Mouse (Mus musculus) limb, embryonic 12.5 days (tissue): Measurements from ENCODE around the gene Ak5. TPM values are rescaled to one million over a fixed set of nuclear protein-coding genes. Genes with fewer than 3 reads are reported as not detected.

Experiments used
- ATAC-seq: fragments of 200-750 bp; cut with Nextera tagmentation; 2 replicates; pipeline ENCODE4 v1.8.0; 2017; ENCODE audit warnings: low read depth, moderate TSS enrichment; ENCODE audit not compliant: insufficient number of reproducible peaks, insufficient read depth, low FRiP score, low TSS enrichment
- H3K27ac ChIP-seq: fragments of 300-500 bp; sonication (generic); 2 replicates; pipeline ENCODE4 v1.5.1; 2016; ENCODE audit warnings: mild to moderate bottlenecking, moderate library complexity
- H3K27me3 ChIP-seq: fragments of 300-500 bp; sonication (generic); 2 replicates; pipeline ENCODE4 v1.6.1; 2016; ENCODE audit warnings: mild to moderate bottlenecking, moderate library complexity
- H3K36me3 ChIP-seq: fragments of 300-500 bp; sonication (generic); 2 replicates; pipeline ENCODE4 v1.6.1; 2016; ENCODE audit warnings: mild to moderate bottlenecking, moderate library complexity
- H3K4me1 ChIP-seq: fragments of 300-500 bp; sonication (generic); replicated peaks from 2 replicates; pipeline ENCODE4 v1.6.1; 2016
- H3K4me2 ChIP-seq: fragments of 300-500 bp; sonication (generic); 2 replicates; pipeline ENCODE4 v1.6.1; 2016; ENCODE audit warnings: mild to moderate bottlenecking, moderate library complexity
- H3K4me3 ChIP-seq: fragments of 300-500 bp; sonication (generic); replicated peaks from 2 replicates; pipeline ENCODE4 v1.5.1; 2016; ENCODE audit warnings: mild to moderate bottlenecking
- H3K9ac ChIP-seq: fragments of 300-500 bp; sonication (generic); replicated peaks from 2 replicates; pipeline ENCODE4 v1.6.1; 2016; ENCODE audit warnings: mild to moderate bottlenecking, moderate library complexity
- H3K9me3 ChIP-seq: fragments of 300-500 bp; sonication (generic); 2 replicates; pipeline ENCODE4 v1.6.1; 2016; ENCODE audit warnings: mild to moderate bottlenecking, moderate library complexity
- WGBS: fragments of 180-500 bp; shearing (Covaris S2); methylation state at CpG from one replicate; pipeline ENCODE4 v1.1.7; 2016; 5-methylcytosine and 5-hydroxymethylcytosine counted together
- polyA plus RNA-seq: library from polyadenylated mRNA; unstranded; fragments of >200 nt; fragmentation: Nextera tagmentation; extraction: Ambion mirVana; gene quantifications from 2 replicates; pipeline ENCODE4 v1.2.1, GENCODE M21; 2016

The Ak5 gene
- polyA plus RNA-seq, 1 experiment from 2014 or later = 1.7 TPM

GRCm38 (mm10) chr3:152515959-152516358 is 152.2 kb downstream of the Ak5 start:
- Histone ChIP-seq H3K9ac (no peak overlapping the region), H3K27ac (no peak overlapping the region), H3K4me3 (no peak overlapping the region), H3K36me3 (no peaks in the 10 kb centered on the region), H3K4me1 (peaks cover 21% of the 10 kb centered on the region), H3K4me2 (no peak overlapping the region), H3K27me3 (no peaks in the 10 kb centered on the region), H3K9me3 (no peaks in the 10 kb centered on the region)
- no peak for ATAC-seq
- WGBS = 66% methylated on average over 6 of the region's 6 CpGs

GRCm38 (mm10) chr3:152512517-152512916 is 155.6 kb downstream of the Ak5 start:
- H3K4me3 ChIP-seq = no peak overlapping the region
- 84% methylated on average over 2 of the region's 2 CpGs for WGBS
- no peak overlapping the region for H3K9ac ChIP-seq
- no peak overlapping the region for H3K27ac ChIP-seq
- ATAC-seq = no peak
- H3K4me1 ChIP-seq = peaks cover 19% of the 10 kb centered on the region
- no peaks in the 10 kb centered on the region for H3K36me3 ChIP-seq
- peaks cover 5% of the 10 kb centered on the region; the same call in 1 of the 2 replicates for H3K9me3 ChIP-seq
- no peaks in the 10 kb centered on the region for H3K27me3 ChIP-seq
- H3K4me2 ChIP-seq = no peak overlapping the region

- Histone ChIP-seq H3K9me3 (peaks cover 5% of the 10 kb centered on the region; the same call in 1 of the 2 replicates), H3K36me3 (no peaks in the 10 kb centered on the region), H3K9ac (no peak overlapping the region), H3K4me3 (no peak overlapping the region), H3K4me2 (no peak overlapping the region), H3K27me3 (no peaks in the 10 kb centered on the region), H3K27ac (no peak overlapping the region), H3K4me1 (peaks cover 8% of the 10 kb centered on the region; the same call in 1 of the 2 replicates)
- no peak for ATAC-seq
- WGBS = 87% methylated on average over 7 of the region's 7 CpGs
Observed at GRCm38 (mm10) chr3:152509268-152509667, 158.9 kb downstream of the Ak5 start.

- Histone ChIP-seq H3K9me3 (peaks cover 5% of the 10 kb centered on the region; the same call in 1 of the 2 replicates), H3K27me3 (no peaks in the 10 kb centered on the region), H3K27ac (no peak overlapping the region), H3K4me3 (no peak overlapping the region), H3K36me3 (no peaks in the 10 kb centered on the region), H3K4me2 (no peak overlapping the region), H3K9ac (no peak overlapping the region), H3K4me1 (0 out of 2 replicates have a peak, but pooled peaks cover 4% of the 10 kb centered on the region)
- ATAC-seq = no peak
- WGBS = 89% methylated on average over 12 of the region's 12 CpGs
Observed at GRCm38 (mm10) chr3:152508419-152508993, 159.7 kb downstream of the Ak5 start.

- H3K9ac ChIP-seq = no peak overlapping the region
- WGBS = 74% methylated on average over 8 of the region's 8 CpGs
- no peak for ATAC-seq
- no peaks in the 10 kb centered on the region for H3K36me3 ChIP-seq
- no peaks in the 10 kb centered on the region for H3K27me3 ChIP-seq
- no peak overlapping the region for H3K4me3 ChIP-seq
- H3K4me2 ChIP-seq = no peak overlapping the region
- H3K9me3 ChIP-seq = peaks cover 5% of the 10 kb centered on the region; the same call in 1 of the 2 replicates
- no peak overlapping the region for H3K27ac ChIP-seq
- H3K4me1 ChIP-seq = 0 out of 2 replicates have a peak, but pooled peaks cover 4% of the 10 kb centered on the region
Observed at GRCm38 (mm10) chr3:152507900-152508299, 160.3 kb downstream of the Ak5 start.

GRCm38 (mm10) chr3:152498968-152499696 is 169.0 kb downstream of the Ak5 start:
- Histone ChIP-seq H3K4me2 (no peak overlapping the region), H3K27ac (no peak overlapping the region), H3K36me3 (no peaks in the 10 kb centered on the region), H3K9ac (no peak overlapping the region), H3K4me3 (no peak overlapping the region), H3K4me1 (peaks cover 10% of the 10 kb centered on the region), H3K27me3 (no peaks in the 10 kb centered on the region), H3K9me3 (no peaks in the 10 kb centered on the region)
- 83% methylated on average over 2 of the region's 2 CpGs for WGBS
- ATAC-seq = no peak

DNA sequence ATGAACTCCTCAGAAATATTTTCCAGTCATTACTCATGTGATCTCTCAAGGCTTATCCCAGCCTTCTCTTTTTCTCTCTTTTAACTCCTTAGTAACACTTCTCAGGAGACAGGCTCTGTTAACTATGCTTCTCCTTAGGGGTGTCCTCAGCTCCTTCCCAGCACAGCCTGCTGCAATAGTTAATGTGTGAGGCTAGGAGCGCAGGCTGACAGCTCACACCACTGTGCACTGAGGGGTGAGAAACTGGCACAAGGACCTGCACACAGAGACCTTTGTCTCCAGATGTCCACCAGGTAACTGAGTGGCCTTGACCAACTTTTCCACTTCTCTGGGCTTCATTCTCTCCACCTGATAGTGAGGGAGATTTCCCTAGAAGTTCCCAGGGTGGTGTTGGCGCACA is 170.3 kb downstream of the Ak5 start:
- 76% methylated on average over 2 of the region's 2 CpGs for WGBS
- Histone ChIP-seq H3K9me3 (no peaks in the 10 kb centered on the region), H3K9ac (no peak overlapping the region), H3K27ac (no peak overlapping the region), H3K4me2 (no peak overlapping the region), H3K4me1 (peaks cover 10% of the 10 kb centered on the region), H3K27me3 (no peaks in the 10 kb centered on the region), H3K36me3 (no peaks in the 10 kb centered on the region), H3K4me3 (no peak overlapping the region)
- ATAC-seq = no peak

GRCm38 (mm10) chr3:152497084-152497483 is 171.1 kb downstream of the Ak5 start:
- H3K4me1 ChIP-seq = peaks cover 10% of the 10 kb centered on the region
- no peak overlapping the region for H3K27ac ChIP-seq
- no peaks in the 10 kb centered on the region for H3K9me3 ChIP-seq
- no peak overlapping the region for H3K9ac ChIP-seq
- 81% methylated on average over 7 of the region's 7 CpGs for WGBS
- no peak for ATAC-seq
- no peak overlapping the region for H3K4me3 ChIP-seq
- H3K4me2 ChIP-seq = no peak overlapping the region
- no peaks in the 10 kb centered on the region for H3K27me3 ChIP-seq
- H3K36me3 ChIP-seq = no peaks in the 10 kb centered on the region

GRCm38 (mm10) chr3:152495415-152495898 is 172.7 kb downstream of the Ak5 start:
- no peak overlapping the region for H3K9ac ChIP-seq
- no peak overlapping the region for H3K27ac ChIP-seq
- H3K4me3 ChIP-seq = no peak overlapping the region
- no peaks in the 10 kb centered on the region for H3K36me3 ChIP-seq
- H3K27me3 ChIP-seq = no peaks in the 10 kb centered on the region
- no peak for ATAC-seq
- H3K4me2 ChIP-seq = no peak overlapping the region
- H3K9me3 ChIP-seq = no peaks in the 10 kb centered on the region
- 82% methylated on average over 8 of the region's 8 CpGs for WGBS
- peaks cover 3% of the 10 kb centered on the region for H3K4me1 ChIP-seq

DNA sequence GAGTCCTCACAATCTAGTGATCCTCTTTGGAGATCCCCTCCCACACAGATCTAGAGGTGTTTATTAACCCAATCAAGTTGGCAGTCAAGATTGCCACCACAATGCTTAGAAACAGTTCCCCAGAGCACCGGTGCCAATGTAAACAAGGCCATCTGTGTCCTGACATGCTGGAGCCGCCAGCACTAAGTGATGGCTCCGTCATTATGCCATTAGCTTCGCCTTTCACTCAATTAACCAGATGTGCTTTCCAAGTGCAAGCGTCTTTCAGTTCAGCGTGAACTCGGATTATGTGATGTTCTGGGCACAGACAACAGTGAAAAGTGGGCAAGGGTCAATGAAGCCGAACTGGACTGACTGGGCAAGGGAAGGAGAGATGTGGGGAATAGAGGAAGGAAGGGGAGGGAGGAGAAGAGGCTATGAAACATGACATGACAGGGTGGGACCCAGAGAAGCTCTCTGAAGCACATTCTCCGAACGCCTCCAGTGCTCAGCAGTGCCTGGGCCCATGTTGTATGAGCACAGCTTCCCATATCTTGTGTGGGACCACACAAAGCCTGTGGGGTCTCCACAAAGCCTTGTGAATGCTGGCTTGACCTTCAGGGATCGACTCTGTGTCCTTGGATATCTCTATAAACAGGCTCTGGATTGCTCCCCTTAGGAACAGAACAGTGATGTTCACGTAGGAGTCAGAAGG is 173.3 kb downstream of the Ak5 start:
- ATAC-seq = no peak

GRCm38 (mm10) chr3:152493813-152494212 is 174.3 kb downstream of the Ak5 start:
- 83% methylated on average over 2 of the region's 2 CpGs for WGBS
- Histone ChIP-seq H3K4me2 (no peak overlapping the region), H3K36me3 (no peaks in the 10 kb centered on the region), H3K9me3 (no peaks in the 10 kb centered on the region), H3K4me1 (0 out of 2 replicates have a peak, but pooled peaks cover 3% of the 10 kb centered on the region), H3K27me3 (no peaks in the 10 kb centered on the region), H3K9ac (no peak overlapping the region), H3K27ac (no peak overlapping the region), H3K4me3 (no peak overlapping the region)
- ATAC-seq = no peak

More for the DNA sequence above, 173.3 kb downstream of the Ak5 start:
- 44% methylated on average over 12 of the region's 12 CpGs for WGBS
- H3K9me3 ChIP-seq = no peaks in the 10 kb centered on the region
- H3K27ac ChIP-seq = no peak overlapping the region
- H3K36me3 ChIP-seq = no peaks in the 10 kb centered on the region
- H3K9ac ChIP-seq = no peak overlapping the region
- H3K4me1 ChIP-seq = no peaks in the 10 kb centered on the region
- H3K4me3 ChIP-seq = no peak overlapping the region
- H3K27me3 ChIP-seq = no peaks in the 10 kb centered on the region
- no peak overlapping the region for H3K4me2 ChIP-seq
